Mouse (Mus musculus): Measurements from ENCODE around the gene Slc27a1.

DNA sequence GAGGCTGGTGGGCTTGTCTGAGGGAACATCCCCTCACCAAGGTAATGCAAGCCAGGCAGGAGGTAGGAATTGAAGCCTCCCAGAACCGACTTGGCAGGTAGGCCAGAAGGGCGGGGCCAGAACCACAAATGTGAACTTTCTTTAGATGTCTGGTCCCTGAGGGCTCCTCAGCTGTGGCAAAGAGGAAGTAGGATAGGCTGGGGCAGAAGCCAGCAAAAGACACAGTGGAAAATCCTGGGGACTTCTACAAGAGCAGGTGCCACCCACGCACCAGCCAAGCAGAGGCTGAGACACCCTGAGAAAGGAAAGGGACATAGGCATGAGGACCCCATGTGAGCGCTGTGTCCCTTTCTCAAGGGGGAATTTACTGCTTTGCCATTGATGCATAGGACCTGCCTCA lies 28.1 kb downstream of the Slc27a1 start:
- TF ChIP-seq CTCF (IDR thresholded peaks at IDR 0.05; ENCODE audit: extremely low read depth, insufficient read length, insufficient replicate concordance, low read depth, low read length): no peak
- TF ChIP-seq POLR2A (IDR thresholded peaks at IDR 0.05; ENCODE audit: low read depth, low read length): no peak
